Mouse (Mus musculus) neural tube, embryonic 13.5 days (tissue): Measurements from ENCODE around the gene Cux1. TPM values are rescaled to one million over a fixed set of nuclear protein-coding genes. Genes with fewer than 3 reads are reported as not detected.
A peak's percentile ranks its signal among the peaks of the same experiment; 100 is the strongest.
"Not testable (repeated sequence)": the region's sequence is repeated elsewhere in the genome, so short reads cannot be mapped to it uniquely, and the experiment has no call there.

Experiments used
- ATAC-seq: fragments of 200-750 bp; cut with Nextera tagmentation; 2 replicates; pipeline ENCODE4 v1.8.0; 2017; ENCODE audit warnings: low read depth, mild to moderate bottlenecking, moderate TSS enrichment, moderate library complexity
- H3K27ac ChIP-seq: fragments of 300-500 bp; sonication (generic); replicated peaks from 2 replicates; pipeline ENCODE4 v1.5.1; 2015; ENCODE audit warnings: moderate library complexity, mild to moderate bottlenecking, inconsistent platforms
- H3K27me3 ChIP-seq: fragments of 300-500 bp; sonication (generic); 2 replicates; pipeline ENCODE4 v1.6.1; 2015; ENCODE audit warnings: mild to moderate bottlenecking, inconsistent platforms
- H3K36me3 ChIP-seq: fragments of 300-500 bp; sonication (generic); 2 replicates; pipeline ENCODE4 v1.6.1; 2015; ENCODE audit warnings: mild to moderate bottlenecking, inconsistent platforms
- H3K4me1 ChIP-seq: fragments of 300-500 bp; sonication (generic); replicated peaks from 2 replicates; pipeline ENCODE4 v1.6.1; 2015; ENCODE audit warnings: inconsistent platforms
- H3K4me2 ChIP-seq: fragments of 300-500 bp; sonication (generic); 2 replicates; pipeline ENCODE4 v1.6.1; 2015; ENCODE audit warnings: inconsistent platforms, mild to moderate bottlenecking, moderate library complexity
- H3K4me3 ChIP-seq: fragments of 300-500 bp; sonication (generic); 2 replicates; pipeline ENCODE4 v1.5.1; 2015; ENCODE audit warnings: mild to moderate bottlenecking, inconsistent platforms
- H3K9ac ChIP-seq: fragments of 300-500 bp; sonication (generic); 2 replicates; pipeline ENCODE4 v1.6.1; 2015; ENCODE audit warnings: moderate library complexity, mild to moderate bottlenecking, inconsistent platforms
- H3K9me3 ChIP-seq: fragments of 300-500 bp; sonication (generic); 2 replicates; pipeline ENCODE4 v1.6.1; 2016; ENCODE audit warnings: inconsistent platforms
- WGBS: fragments of 180-500 bp; shearing (Covaris S2); methylation state at CpG from one replicate; pipeline ENCODE4 v1.1.7; 2015; 5-methylcytosine and 5-hydroxymethylcytosine counted together
- polyA plus RNA-seq: library from polyadenylated mRNA; unstranded; fragments of >200 nt; fragmentation: Nextera tagmentation; extraction: Ambion mirVana; gene quantifications from 2 replicates; pipeline ENCODE4 v1.2.1, GENCODE M21; 2015

Gene Cux1
- polyA plus RNA-seq, 1 experiment from 2014 or later, result 93.9 TPM

DNA sequence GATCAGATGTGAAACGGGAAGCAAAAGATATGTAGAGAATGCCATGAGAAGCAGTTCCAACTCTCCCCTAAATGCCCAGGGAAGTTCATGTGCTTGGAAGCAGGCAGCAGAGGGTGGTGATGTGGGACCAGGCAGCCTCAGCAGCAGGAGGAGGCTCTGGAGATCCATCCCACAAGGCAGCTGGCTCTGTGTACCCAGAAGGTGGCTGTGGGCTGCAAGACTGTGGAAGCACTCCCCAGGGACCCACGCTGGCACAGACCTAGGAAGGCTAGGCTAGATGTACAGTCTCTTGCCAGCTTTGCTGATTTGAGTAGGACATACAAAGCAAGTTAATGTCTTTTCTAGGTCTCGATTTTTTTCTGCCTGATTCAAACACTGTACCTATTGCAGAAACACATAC lies 91.0 kb downstream of the Cux1 start:
- 77% methylated on average over 3 of the region's 3 CpGs for WGBS
- Histone ChIP-seq H3K36me3 (no peaks in the 10 kb centered on the region), H3K9me3 (no peaks in the 10 kb centered on the region), H3K4me1 (peaks cover 50% of the 10 kb centered on the region), H3K4me2 (no peak overlapping the region), H3K27me3 (no peaks in the 10 kb centered on the region), H3K4me3 (no peak overlapping the region), H3K27ac (no peak overlapping the region), H3K9ac (no peak overlapping the region)
- ATAC-seq, result peak; percentile 44; the same call in 1 of the 2 replicates

DNA sequence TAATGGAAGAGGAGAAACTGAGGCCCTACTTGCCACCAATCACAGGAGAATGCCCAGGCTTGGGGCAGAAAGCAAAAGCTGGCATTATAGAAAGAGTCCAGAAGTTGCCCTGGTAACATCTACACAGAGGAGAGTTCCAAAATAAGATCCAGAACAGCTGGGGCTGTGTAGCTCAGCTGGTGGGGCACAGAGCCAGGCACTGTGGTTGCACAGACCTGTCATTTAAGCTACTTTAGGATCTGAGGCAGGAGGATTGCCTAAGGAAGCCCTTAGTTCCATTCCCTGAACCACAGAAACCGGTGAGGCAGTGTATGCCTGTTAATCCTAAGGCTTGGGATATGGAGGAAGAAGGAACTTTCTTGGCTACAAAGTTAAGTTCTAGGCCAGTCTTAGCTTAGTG lies 92.1 kb downstream of the Cux1 start:
- no peaks in the 10 kb centered on the region for H3K36me3 ChIP-seq
- H3K4me3 ChIP-seq, result no peak overlapping the region
- peaks cover 50% of the 10 kb centered on the region for H3K4me1 ChIP-seq
- H3K27ac ChIP-seq, result no peak overlapping the region
- H3K9ac ChIP-seq, result no peak overlapping the region
- no peaks in the 10 kb centered on the region for H3K27me3 ChIP-seq
- 88% methylated on average over 1 of the region's 1 CpGs for WGBS
- H3K9me3 ChIP-seq, result no peaks in the 10 kb centered on the region
- H3K4me2 ChIP-seq, result no peak overlapping the region
- ATAC-seq, result no peak

DNA sequence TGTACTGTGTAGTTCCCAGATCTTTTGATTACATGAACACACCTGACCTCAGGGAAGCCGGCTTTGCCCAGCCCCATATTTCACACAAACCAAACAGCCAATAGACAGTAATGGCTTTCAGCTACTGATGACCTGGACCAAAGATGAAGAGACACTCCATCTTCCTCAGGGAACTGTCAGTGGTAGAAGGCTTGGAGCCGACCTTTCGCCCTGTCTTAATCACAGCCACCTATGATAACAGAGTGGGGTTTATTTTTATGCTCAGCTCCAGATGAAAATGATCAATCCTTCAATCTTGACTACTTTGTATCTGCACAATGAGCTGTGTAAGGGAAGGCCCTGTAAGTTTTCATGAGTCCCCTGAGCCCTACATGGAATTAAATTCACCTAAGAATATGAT lies 93.2 kb downstream of the Cux1 start:
- Histone ChIP-seq H3K9ac (no peak overlapping the region), H3K36me3 (no peaks in the 10 kb centered on the region), H3K27ac (peak overlapping the region; percentile 28; the same call in 1 of the 2 replicates), H3K4me2 (no peak overlapping the region), H3K4me3 (no peak overlapping the region), H3K4me1 (peaks cover 53% of the 10 kb centered on the region), H3K27me3 (no peaks in the 10 kb centered on the region), H3K9me3 (no peaks in the 10 kb centered on the region)
- ATAC-seq, result no peak
- WGBS, result 63% methylated on average over 3 of the region's 3 CpGs

DNA sequence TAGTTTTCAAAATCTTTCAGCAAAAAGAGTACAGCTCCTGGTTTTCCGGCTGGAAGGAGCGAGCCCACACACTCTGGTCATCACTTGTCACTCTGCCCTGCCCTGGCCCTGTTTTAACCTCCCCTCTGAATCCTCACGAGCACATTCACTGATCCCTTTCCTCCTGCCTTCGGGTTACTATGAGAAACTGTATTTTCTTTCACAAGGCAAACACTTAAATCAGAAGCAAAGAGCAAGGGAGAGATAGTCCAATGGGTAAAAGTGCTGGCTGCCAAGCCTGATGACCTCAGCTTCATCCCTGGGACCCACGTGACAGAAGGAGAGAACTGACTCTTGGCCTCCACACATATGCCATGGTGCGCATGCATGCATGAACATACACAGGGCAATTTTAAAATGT lies 94.0 kb downstream of the Cux1 start:
- Histone ChIP-seq H3K27me3 (no peaks in the 10 kb centered on the region), H3K4me3 (no peak overlapping the region), H3K9me3 (no peaks in the 10 kb centered on the region), H3K27ac (peak overlapping the region; percentile 64), H3K36me3 (no peaks in the 10 kb centered on the region), H3K4me1 (peaks cover 61% of the 10 kb centered on the region), H3K9ac (no peak overlapping the region), H3K4me2 (no peak overlapping the region)
- no peak for ATAC-seq
- WGBS, result 57% methylated on average over 6 of the region's 6 CpGs

DNA sequence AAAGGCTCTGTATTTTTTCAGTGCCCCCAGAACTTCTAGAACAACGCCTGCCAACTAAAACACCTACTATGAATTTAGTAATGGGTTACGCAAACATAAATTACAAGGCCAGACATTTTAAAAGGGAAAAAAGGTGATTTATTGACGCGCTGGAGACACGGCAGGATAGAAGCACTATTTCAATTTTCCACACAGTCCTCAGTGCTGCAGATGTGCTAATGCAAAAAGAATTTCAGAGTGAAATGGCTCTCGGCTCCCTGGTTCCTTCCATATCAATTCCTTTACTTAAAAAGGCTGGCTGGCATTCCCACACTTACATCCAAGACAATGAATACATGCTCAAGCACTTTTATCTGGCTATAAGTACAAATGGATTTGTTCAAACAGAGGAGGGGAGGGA lies 94.4 kb downstream of the Cux1 start:
- Histone ChIP-seq H3K4me2 (no peak overlapping the region), H3K27ac (peak overlapping the region; percentile 64), H3K9me3 (no peaks in the 10 kb centered on the region), H3K36me3 (no peaks in the 10 kb centered on the region), H3K9ac (no peak overlapping the region), H3K4me1 (peaks cover 62% of the 10 kb centered on the region), H3K27me3 (no peaks in the 10 kb centered on the region), H3K4me3 (no peak overlapping the region)
- peak; percentile 41; the same call in 1 of the 2 replicates for ATAC-seq
- WGBS, result 44% methylated on average over 6 of the region's 6 CpGs

DNA sequence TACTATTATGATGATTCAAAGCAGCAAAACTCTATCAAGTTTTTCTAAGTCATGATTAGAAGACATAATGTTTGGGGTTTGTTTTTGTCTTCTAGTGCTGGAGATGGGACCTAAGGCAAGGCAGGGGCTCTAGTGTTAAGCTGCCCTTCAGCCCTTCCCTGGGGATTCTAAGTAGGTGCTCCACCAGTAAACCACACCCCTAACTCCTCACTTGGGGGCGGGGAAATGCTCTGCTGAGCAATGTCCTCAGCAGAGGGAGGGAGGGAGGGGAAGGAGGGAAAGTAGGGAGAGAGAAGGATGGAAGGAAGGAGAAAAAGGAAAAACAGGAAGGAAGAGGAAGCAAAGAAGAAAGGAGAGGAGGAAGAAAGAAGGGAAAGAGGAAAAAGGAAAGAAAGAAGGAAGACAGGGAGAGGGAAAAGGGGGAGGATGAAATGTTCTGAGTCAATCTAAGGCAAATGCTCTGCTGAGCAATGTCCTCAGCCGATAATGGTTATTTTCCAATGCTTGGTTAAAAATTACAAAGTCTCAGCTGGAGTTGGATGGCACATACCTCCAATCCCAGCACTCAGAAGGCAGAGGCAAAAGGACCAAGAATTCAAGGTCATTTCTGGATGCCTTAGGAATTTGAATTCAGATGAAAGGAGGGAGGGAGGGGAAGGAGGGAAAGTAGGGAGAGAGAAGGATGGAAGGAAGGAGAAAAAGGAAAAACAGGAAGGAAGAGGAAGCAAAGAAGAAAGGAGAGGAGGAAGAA lies 96.1 kb downstream of the Cux1 start:
- not testable (repeated sequence) for H3K27me3 ChIP-seq, H3K4me2 ChIP-seq, H3K36me3 ChIP-seq, H3K27ac ChIP-seq, H3K9ac ChIP-seq, ATAC-seq, H3K4me3 ChIP-seq, H3K9me3 ChIP-seq
- H3K4me1 ChIP-seq, result peaks cover 66% of the 10 kb centered on the region
- WGBS, result 58% methylated on average over 2 of the region's 2 CpGs

DNA sequence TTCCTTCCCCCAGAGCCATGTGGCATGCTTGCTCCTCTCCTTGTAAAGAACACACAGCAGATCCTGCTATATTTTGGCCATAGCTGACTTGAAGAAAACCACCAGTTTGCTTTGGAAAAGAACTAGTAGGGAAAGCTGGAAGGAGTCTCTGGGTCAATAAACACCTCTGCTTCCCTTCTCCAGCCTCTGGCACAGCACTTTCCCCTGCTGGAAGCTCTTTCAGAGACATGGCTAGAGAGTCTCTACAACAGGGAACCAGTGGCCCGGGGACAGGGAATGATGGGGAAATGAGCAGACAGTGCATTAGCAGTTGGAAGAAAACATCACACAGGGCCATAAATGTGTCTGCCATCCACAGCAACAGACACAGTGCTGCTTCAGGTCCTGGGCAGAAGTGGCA lies 98.0 kb downstream of the Cux1 start:
- H3K27ac ChIP-seq, result no peak overlapping the region

DNA sequence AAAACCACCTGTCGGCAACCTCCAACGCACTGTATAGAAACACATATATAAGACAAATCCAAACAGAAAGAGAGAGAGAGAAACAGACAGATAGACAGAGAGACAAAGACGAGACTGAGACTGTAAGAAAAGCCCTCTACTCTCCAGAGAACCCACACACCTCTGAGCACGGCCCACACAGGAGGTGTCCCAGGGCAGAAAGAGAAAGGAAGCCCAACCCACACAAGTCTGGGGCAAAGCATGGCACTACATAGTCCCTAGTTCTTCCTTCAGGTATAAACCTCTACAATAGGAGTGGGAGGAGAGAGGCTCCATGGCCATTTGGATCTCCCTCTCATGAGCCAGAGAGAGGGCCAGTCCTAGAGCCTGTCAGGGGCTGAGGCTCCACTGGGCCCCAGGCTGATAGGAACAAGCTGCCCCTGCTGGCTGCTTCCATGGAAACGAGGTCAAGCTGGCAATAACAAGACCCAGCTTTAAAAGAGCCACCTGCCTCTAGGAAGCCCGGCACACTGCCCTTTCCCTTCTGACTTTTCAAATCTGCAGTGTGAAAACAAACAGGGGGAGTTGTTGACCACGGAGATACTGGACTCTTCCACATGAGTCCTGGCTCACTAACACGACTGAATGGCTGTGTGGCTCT lies 99.8 kb downstream of the Cux1 start:
- no peak overlapping the region for H3K27ac ChIP-seq
- H3K27me3 ChIP-seq, result no peaks in the 10 kb centered on the region
- ATAC-seq, result peak; percentile 48; the same call in 1 of the 2 replicates
- no peaks in the 10 kb centered on the region for H3K36me3 ChIP-seq
- H3K9ac ChIP-seq, result no peak overlapping the region
- no peaks in the 10 kb centered on the region for H3K9me3 ChIP-seq
- H3K4me3 ChIP-seq, result no peak overlapping the region
- peaks cover 57% of the 10 kb centered on the region for H3K4me1 ChIP-seq
- 23% methylated on average over 6 of the region's 8 CpGs for WGBS
- H3K4me2 ChIP-seq, result no peak overlapping the region

More for the DNA sequence above, 98.0 kb downstream of the Cux1 start:
- WGBS, result 43% methylated on average over 1 of the region's 1 CpGs
- H3K4me1 ChIP-seq, result peaks cover 69% of the 10 kb centered on the region
- no peaks in the 10 kb centered on the region for H3K27me3 ChIP-seq
- H3K9ac ChIP-seq, result no peak overlapping the region
- no peak for ATAC-seq
- H3K9me3 ChIP-seq, result no peaks in the 10 kb centered on the region
- H3K4me3 ChIP-seq, result no peak overlapping the region
- no peak overlapping the region for H3K4me2 ChIP-seq
- no peaks in the 10 kb centered on the region for H3K36me3 ChIP-seq

DNA sequence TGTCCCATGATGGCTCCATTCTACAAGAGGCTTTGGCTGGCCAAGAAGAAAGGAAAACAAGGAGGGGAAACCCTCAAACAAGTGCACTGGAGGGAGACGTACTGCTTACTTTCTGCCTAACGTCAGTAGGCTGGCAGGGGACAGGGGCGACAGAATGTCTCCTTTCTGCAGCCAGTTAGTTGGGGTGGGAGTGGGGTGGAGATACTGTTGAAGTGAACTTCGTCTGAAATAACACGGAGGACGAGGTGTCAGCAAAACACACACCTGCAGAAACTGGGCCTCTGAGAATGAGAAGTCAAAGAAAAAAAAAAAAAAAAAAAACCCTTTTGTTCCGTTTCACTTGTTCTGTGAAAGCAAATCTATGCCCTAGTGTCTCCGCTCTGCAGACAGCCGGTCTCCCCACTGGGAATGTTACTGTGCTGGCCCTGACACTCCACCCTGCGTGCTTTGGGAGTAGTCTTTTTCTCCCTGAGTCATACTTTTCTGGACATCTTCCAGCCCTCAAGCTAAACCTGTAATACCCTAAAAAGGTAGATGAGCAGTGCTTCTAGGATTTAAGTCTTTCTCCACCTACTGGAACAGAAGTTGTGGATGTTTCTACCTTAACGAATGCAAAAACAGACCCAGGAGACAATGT lies 101.4 kb downstream of the Cux1 start:
- no peak overlapping the region for H3K4me2 ChIP-seq
- WGBS, result 47% methylated on average over 11 of the region's 11 CpGs
- no peaks in the 10 kb centered on the region for H3K36me3 ChIP-seq
- H3K27ac ChIP-seq, result peak overlapping the region; percentile 9; the same call in 1 of the 2 replicates
- no peaks in the 10 kb centered on the region for H3K9me3 ChIP-seq
- no peak overlapping the region for H3K4me3 ChIP-seq
- H3K27me3 ChIP-seq, result no peaks in the 10 kb centered on the region
- no peak overlapping the region for H3K9ac ChIP-seq
- no peak for ATAC-seq
- peaks cover 55% of the 10 kb centered on the region for H3K4me1 ChIP-seq

DNA sequence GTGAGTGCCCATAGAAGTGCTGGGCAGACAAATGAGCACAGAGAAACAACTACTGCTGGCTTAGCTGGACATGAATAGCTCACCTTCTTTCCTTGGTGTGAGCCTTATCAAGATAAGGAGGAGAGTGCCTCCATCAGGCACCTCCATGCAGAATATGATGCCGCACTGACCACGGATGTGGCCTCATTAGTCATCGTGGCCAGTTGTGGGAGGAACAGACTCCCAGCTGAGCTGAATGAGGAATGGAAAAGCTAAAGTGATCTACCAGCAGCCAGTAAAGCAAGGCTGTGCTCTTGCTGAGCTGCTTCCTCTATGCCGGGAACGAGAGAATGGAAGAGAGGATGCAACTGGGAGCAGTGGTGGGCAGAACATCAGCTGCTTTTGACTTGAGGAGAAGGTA lies 101.9 kb downstream of the Cux1 start:
- Histone ChIP-seq H3K4me3 (no peak overlapping the region), H3K9me3 (no peaks in the 10 kb centered on the region), H3K4me1 (peaks cover 55% of the 10 kb centered on the region), H3K4me2 (no peak overlapping the region), H3K9ac (no peak overlapping the region), H3K27ac (peak overlapping the region; percentile 9; the same call in 1 of the 2 replicates), H3K36me3 (no peaks in the 10 kb centered on the region), H3K27me3 (no peaks in the 10 kb centered on the region)
- ATAC-seq, result no peak
- WGBS, result 61% methylated on average over 5 of the region's 5 CpGs

DNA sequence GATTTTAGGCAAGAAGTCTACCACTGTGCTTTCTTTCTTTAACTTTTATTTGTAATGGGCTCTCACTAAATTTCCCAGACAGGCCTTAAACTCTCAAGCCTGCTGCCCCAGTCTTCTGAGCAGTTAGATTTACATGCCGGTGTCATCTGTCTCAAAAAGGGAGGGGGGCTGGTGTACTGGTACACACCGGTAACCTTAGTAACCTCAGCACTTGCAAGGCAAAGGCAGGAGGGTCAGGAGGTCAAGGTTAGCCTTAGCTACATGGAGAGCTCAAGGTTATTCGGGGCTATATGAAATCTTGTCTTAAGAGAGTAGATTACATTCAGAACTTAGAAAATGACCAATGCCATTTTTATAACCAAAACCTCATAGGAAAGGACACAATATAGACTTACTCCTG lies 102.4 kb downstream of the Cux1 start:
- Histone ChIP-seq H3K27me3 (no peaks in the 10 kb centered on the region), H3K4me3 (no peak overlapping the region), H3K4me1 (peaks cover 55% of the 10 kb centered on the region), H3K27ac (no peak overlapping the region), H3K9me3 (no peaks in the 10 kb centered on the region), H3K9ac (no peak overlapping the region), H3K36me3 (no peaks in the 10 kb centered on the region), H3K4me2 (no peak overlapping the region)
- ATAC-seq, result no peak
- WGBS, result 47% methylated on average over 3 of the region's 3 CpGs

DNA sequence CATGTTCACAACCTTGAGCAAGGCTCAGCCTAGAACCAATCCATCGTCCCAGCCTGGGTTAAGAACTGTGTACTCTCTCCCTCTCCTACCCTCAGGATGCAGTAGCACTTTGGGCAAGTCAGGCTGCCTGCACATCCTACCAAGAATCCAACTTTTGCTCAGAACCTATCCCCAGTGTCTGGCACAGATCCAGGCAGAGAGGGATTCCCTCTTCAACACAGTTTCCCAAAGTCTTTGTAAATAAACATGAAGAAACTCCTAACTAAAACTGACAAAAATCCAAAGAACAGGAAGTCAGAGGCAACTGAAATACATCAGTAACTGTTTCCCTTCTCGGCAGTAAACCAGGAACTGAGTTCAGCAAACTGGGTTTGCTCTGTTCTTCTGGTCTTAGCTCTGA lies 103.2 kb downstream of the Cux1 start:
- WGBS, result 78% methylated on average over 2 of the region's 2 CpGs
- Histone ChIP-seq H3K9ac (no peak overlapping the region), H3K9me3 (no peaks in the 10 kb centered on the region), H3K4me1 (peaks cover 57% of the 10 kb centered on the region), H3K27me3 (no peaks in the 10 kb centered on the region), H3K36me3 (no peaks in the 10 kb centered on the region), H3K4me2 (no peak overlapping the region), H3K27ac (no peak overlapping the region), H3K4me3 (no peak overlapping the region)
- no peak for ATAC-seq
